In the genomic region with DNA sequence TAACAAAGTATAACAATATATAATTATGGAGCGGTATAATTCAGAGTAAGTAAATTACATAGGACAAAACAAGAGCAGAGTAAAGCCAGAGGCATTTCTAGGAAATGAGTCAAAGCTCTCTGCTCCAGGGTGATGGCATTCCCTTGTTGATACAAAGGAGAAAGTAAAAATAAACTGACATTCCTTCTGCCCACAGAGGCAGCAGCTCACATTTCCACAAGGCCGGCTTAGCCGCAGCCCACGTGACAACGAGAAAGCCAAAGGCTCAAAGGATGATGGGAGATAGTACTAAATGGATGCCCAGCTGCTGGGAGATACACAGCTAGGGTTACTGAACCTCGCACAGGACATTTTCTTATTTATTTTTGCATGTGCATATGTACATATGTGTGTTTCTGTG, we compare ENCODE assay signal across 10 mouse cellular contexts. TPM values are rescaled to one million over a fixed set of nuclear protein-coding genes. Genes with fewer than 3 reads are reported as not detected.
A peak's percentile ranks its signal among the peaks of the same experiment; 100 is the strongest.
DNase-seq lines count a peak whose midpoint lies in the region; ATAC-seq lines count a peak whose summit lies in the region.
"Had no signal": no experiment of that assay in that cellular context is flagged by ENCODE, and none has a peak within 500 bp of the region (broad histone marks: within the 10 kb centered on the region; RNA-seq: fewer than 3 reads in every experiment).

No protein-coding gene starts in this region.

- WGBS in heart, embryonic 14.5 days, result 17% methylated on average over 6 of the region's 6 CpGs
- WGBS in midbrain, embryonic 16.5 days, result 76% methylated on average over 6 of the region's 6 CpGs

- H3K9ac ChIP-seq in heart, embryonic 14.5 days (ENCODE audit: low read length), result no peak overlapping the region
- no peak overlapping the region for H3K9ac ChIP-seq in midbrain, embryonic 16.5 days (ENCODE audit: low read depth, low read length)
- H3K9ac ChIP-seq: hindbrain, embryonic 15.5 days; midbrain, embryonic 12.5 days had no signal

- H3K9me3 ChIP-seq in heart, embryonic 14.5 days (ENCODE audit: control insufficient read depth, low read length), result no peaks in the 10 kb centered on the region
- no peaks in the 10 kb centered on the region for H3K9me3 ChIP-seq in midbrain, embryonic 16.5 days (replicated peaks; ENCODE audit: control insufficient read depth, low read length, poor library complexity, severe bottlenecking)
- H3K9me3 ChIP-seq: hindbrain, embryonic 15.5 days; midbrain, embryonic 12.5 days had no signal

- peak; percentile 55 for ATAC-seq in heart, embryonic 14.5 days (ENCODE audit: insufficient number of reproducible peaks, insufficient read depth, low FRiP score, low read depth)
- ATAC-seq in midbrain, embryonic 16.5 days, result no peak

- H3K36me3 ChIP-seq in heart, embryonic 14.5 days (ENCODE audit: control insufficient read depth, insufficient read depth, low read length), result 0 out of 2 replicates have a peak, but pooled peaks cover 10% of the 10 kb centered on the region
- peaks cover 21% of the 10 kb centered on the region for H3K36me3 ChIP-seq in midbrain, embryonic 16.5 days (ENCODE audit: control insufficient read depth, insufficient read depth, low read length)

- H3K4me1 ChIP-seq in heart, embryonic 14.5 days (ENCODE audit: control insufficient read depth in 2 of 2, insufficient read depth in 2 of 2, low read length in 2 of 2), result peaks cover 23 to 50% of the 10 kb centered on the region in 2 experiments
- peaks cover 6% of the 10 kb centered on the region for H3K4me1 ChIP-seq in midbrain, embryonic 16.5 days (ENCODE audit: control insufficient read depth, insufficient read depth, low read length)

- H3K4me3 ChIP-seq in heart, embryonic 14.5 days (ENCODE audit: control insufficient read depth in 1 of 2, insufficient read depth in 1 of 2, low read depth in 1 of 2, low read length in 2 of 2), result no peak overlapping the region
- no peak overlapping the region for H3K4me3 ChIP-seq in midbrain, embryonic 16.5 days (ENCODE audit: low read depth, low read length)
- H3K4me3 ChIP-seq: hindbrain, embryonic 15.5 days; midbrain, embryonic 12.5 days had no signal

- no peaks in the 10 kb centered on the region for H3K27me3 ChIP-seq in heart, embryonic 14.5 days (ENCODE audit: control insufficient read depth, insufficient read depth, low read length)
- H3K27me3 ChIP-seq in midbrain, embryonic 16.5 days (ENCODE audit: control insufficient read depth, insufficient read depth, low read depth, low read length), result no peaks in the 10 kb centered on the region
- H3K27me3 ChIP-seq: hindbrain, embryonic 15.5 days had no signal

- peak overlapping the region; percentile 44 for H3K4me2 ChIP-seq in heart, embryonic 14.5 days (ENCODE audit: low read length)
- no peak overlapping the region for H3K4me2 ChIP-seq in midbrain, embryonic 16.5 days (ENCODE audit: low read length)
- H3K4me2 ChIP-seq: hindbrain, embryonic 15.5 days; midbrain, embryonic 12.5 days had no signal

- DNase-seq in adrenal gland, adult (ENCODE audit: inconsistent age in 2 of 2, low spot score in 1 of 2), result peak; percentile 41 to 64
- no peak for DNase-seq in adrenal gland, postnatal 4 days (ENCODE audit: low spot score in 2 of 2)
- DNase-seq in brain, adult 2 months (ENCODE audit: low read depth, low spot score), result peak; percentile 74
- DNase-seq in lung, postnatal 10 days, result peak; percentile 76
- DNase-seq in frontal cortex, postnatal 25 days (ENCODE audit: low spot score in 2 of 2), result no peak
- no peak for DNase-seq in natural killer cell, adult 2 months (ENCODE audit: low spot score in 2 of 2)

- H3K27ac ChIP-seq in heart, embryonic 14.5 days (replicated peaks in 1 of 2; ENCODE audit: control insufficient read depth in 1 of 2, insufficient read depth in 1 of 2, low read depth in 2 of 2, low read length in 2 of 2), result peak overlapping the region; percentile 84 to 97
- no peak overlapping the region for H3K27ac ChIP-seq in midbrain, embryonic 16.5 days (ENCODE audit: low read length)
- H3K27ac ChIP-seq: hindbrain, embryonic 15.5 days; midbrain, embryonic 12.5 days had no signal

RNA-seq across cellular contexts. Expression of gene H2afy2, which starts 24.1 kb away (rescaled TPM):
- total RNA-seq in adrenal gland, postnatal 4 days (2021), result 10 to 100 TPM; 35.2 to 35.4 TPM
- 35.0 and 35.4 TPM in 2 replicates for polyA plus RNA-seq in heart, embryonic 14.5 days (2014; fragmentation: Nextera tagmentation; extraction: Ambion mirVana)
- polyA plus RNA-seq in midbrain, embryonic 16.5 days (2015; fragmentation: Nextera tagmentation; extraction: Ambion mirVana), result 296 and 334 TPM in 2 replicates

RNA-seq across cellular contexts. Expression of gene Aifm2, which starts 44.8 kb away (rescaled TPM):
- 100 to 1,000 TPM; 229 to 261 TPM for total RNA-seq in adrenal gland, postnatal 4 days (2021)
- polyA plus RNA-seq in heart, embryonic 14.5 days (2014; fragmentation: Nextera tagmentation; extraction: Ambion mirVana), result 20.7 and 23.1 TPM in 2 replicates
- polyA plus RNA-seq in midbrain, embryonic 16.5 days (2015; fragmentation: Nextera tagmentation; extraction: Ambion mirVana), result 13.2 and 13.9 TPM in 2 replicates

Comparison
In these comparisons a context has a peak if more than half of its experiments do, and no peak if none do; other contexts are left out.
1. DNase-seq: peak in adrenal gland, adult (2 of 2), brain, adult 2 months (single experiment) and lung, postnatal 10 days (single experiment); none in adrenal gland, postnatal 4 days (0 of 2), frontal cortex, postnatal 25 days (0 of 2) and natural killer cell, adult 2 months (0 of 2).